Mouse (Mus musculus) inflammation-experienced regulatory T-cells (primary cell): Measurements from ENCODE around the gene Aktip. TPM values are rescaled to one million over a fixed set of nuclear protein-coding genes. Genes with fewer than 3 reads are reported as not detected.

Source experiments
- polyA plus RNA-seq, 2 experiments: library from polyadenylated mRNA; unstranded; fragments of 100-300 nt; shearing (Covaris generic); gene quantifications; one replicate each; pipeline ENCODE4 v1.2.1; 2017

Aktip gene
- 10 to 100 TPM; 27.0 to 27.5 TPM for polyA plus RNA-seq

DNA sequence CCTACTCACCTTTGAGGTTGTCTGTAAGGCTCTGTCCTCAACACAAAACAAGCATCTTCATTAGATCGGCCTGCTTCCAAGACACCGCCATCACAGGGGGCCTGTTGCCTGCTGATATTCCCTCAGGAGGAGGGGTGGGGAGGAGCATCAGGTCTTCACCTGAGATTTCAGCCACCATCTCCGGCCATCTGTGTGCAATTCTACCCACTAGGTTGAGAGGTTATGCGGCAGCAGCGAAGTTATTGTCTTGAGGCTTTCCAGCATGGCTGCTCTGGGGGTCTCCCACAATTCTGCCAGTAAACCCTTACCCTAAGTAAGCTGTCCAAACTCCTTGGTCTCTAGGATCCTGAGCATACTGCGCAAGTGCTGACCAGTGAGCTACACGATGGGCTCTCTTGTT, at the start of gene Aktip:
Aktip (minus strand) TSS at position 101 of the 400 bp plus-strand sequence.

DNA sequence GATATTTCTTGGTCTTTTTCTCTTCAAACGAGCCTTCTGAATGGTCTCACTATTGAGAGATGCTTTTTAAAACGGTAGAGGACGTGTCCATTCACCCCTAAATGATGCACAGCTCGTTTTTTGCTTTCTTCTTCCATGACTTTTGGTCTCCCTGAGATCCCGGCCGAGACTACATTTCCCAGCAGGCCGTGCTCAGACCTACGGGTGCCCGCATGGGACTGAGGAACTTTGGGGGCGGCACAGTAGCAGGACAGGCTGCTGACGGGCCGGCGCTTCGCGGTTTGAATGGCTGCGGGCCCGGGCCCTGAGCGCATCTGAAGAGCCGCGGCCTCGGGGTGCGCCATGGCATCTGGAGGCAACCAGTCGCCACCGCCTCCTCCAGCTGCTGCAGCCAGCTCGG, 129.9 kb downstream of the Aktip start, which contains the start of gene Rbl2:
Rbl2 (plus strand) TSS at position 224 of the 400 bp plus-strand sequence.

Other genes starting within 250 kb of the Aktip start
- 100 to 1,000 TPM; 103 to 124 TPM for gene Rbl2, start 129.9 kb downstream of the Aktip start, polyA plus RNA-seq
- 1 to 10 TPM; 1.6 to 2.7 TPM for gene Rpgrip1l, start 113.3 kb upstream of the Aktip start, polyA plus RNA-seq
- 10 to 100 TPM; 50.0 to 56.5 TPM for gene Fto, start 113.5 kb upstream of the Aktip start, polyA plus RNA-seq